Mouse (Mus musculus): ENCODE results near the gene Sema3b. TPM values are rescaled to one million over a fixed set of nuclear protein-coding genes. Genes with fewer than 3 reads are reported as not detected.
A peak's percentile ranks its signal among the peaks of the same experiment; 100 is the strongest.
"Not testable (repeated sequence)": the region's sequence is repeated elsewhere in the genome, so short reads cannot be mapped to it uniquely, and the experiment has no call there.

Gene Sema3b
- polyA plus RNA-seq, 1 experiment from 2014 or later, result 3.4 TPM

GRCm38 (mm10) chr9:107568331-107569261 is 40.4 kb downstream of the Sema3b start:
- Histone ChIP-seq H3K9ac (ENCODE audit: low read length) (peak overlapping the region; percentile 89), H3K27me3 (ENCODE audit: control insufficient read depth, insufficient read depth, low read length) (no peaks in the 10 kb centered on the region), H3K27ac (replicated peaks; ENCODE audit: low read depth, low read length) (peak overlapping the region; percentile 73), H3K4me2 (ENCODE audit: low read depth, severe bottlenecking) (peak overlapping the region; percentile 93), H3K9me3 (ENCODE audit: control insufficient read depth, low read length) (no peaks in the 10 kb centered on the region), H3K36me3 (ENCODE audit: control insufficient read depth, insufficient read depth, low read length) (peaks cover 21% of the 10 kb centered on the region; the same call in 1 of the 2 replicates), H3K4me1 (ENCODE audit: control insufficient read depth, insufficient read depth, low read length) (peaks cover 26% of the 10 kb centered on the region), H3K4me3 (ENCODE audit: low read depth, low read length) (peak overlapping the region; percentile 84)
- peak; percentile 77 for ATAC-seq (ENCODE audit: insufficient number of reproducible peaks, low FRiP score, low TSS enrichment, low read depth)
- peak; percentile 88 for DNase-seq (ENCODE audit: low spot score)
- WGBS, result under 1% methylated on average over 41 of the region's 41 CpGs

- Histone ChIP-seq H3K27ac (replicated peaks; ENCODE audit: low read depth, low read length) (peak within 1 kb of the TSS; percentile 73), H3K4me1 (ENCODE audit: control insufficient read depth, insufficient read depth, low read length) (peaks cover 26% of the 10 kb centered on the region), H3K27me3 (ENCODE audit: control insufficient read depth, insufficient read depth, low read length) (no peaks in the 10 kb centered on the region), H3K4me3 (ENCODE audit: low read depth, low read length) (peak within 1 kb of the TSS; percentile 84), H3K36me3 (ENCODE audit: control insufficient read depth, insufficient read depth, low read length) (peaks cover 18% of the 10 kb centered on the region; the same call in 1 of the 2 replicates), H3K9me3 (ENCODE audit: control insufficient read depth, low read length) (no peaks in the 10 kb centered on the region), H3K4me2 (ENCODE audit: low read depth, severe bottlenecking) (peak within 1 kb of the TSS; percentile 93), H3K9ac (ENCODE audit: low read length) (peak within 1 kb of the TSS; percentile 89)
- ATAC-seq (ENCODE audit: insufficient number of reproducible peaks, low FRiP score, low TSS enrichment, low read depth), result no peak
- DNase-seq (ENCODE audit: low spot score), result peak; percentile 43
- WGBS, result 5% methylated on average over 18 of the region's 18 CpGs
Measured at GRCm38 (mm10) chr9:107567702-107568319, 41.2 kb downstream of the Sema3b start, which contains the start of gene Hyal2. Gene Hyal2, plus strand, starts transcription at chr9:107567945.

GRCm38 (mm10) chr9:107566855-107567254 is 42.2 kb downstream of the Sema3b start:
- no peak overlapping the region for H3K4me2 ChIP-seq (ENCODE audit: low read depth, severe bottlenecking)
- no peak overlapping the region for H3K9ac ChIP-seq (ENCODE audit: low read length)
- peaks cover 10% of the 10 kb centered on the region; the same call in 1 of the 2 replicates for H3K36me3 ChIP-seq (ENCODE audit: control insufficient read depth, insufficient read depth, low read length)
- 76% methylated on average over 3 of the region's 3 CpGs for WGBS
- no peak overlapping the region for H3K27ac ChIP-seq (replicated peaks; ENCODE audit: low read depth, low read length)
- no peaks in the 10 kb centered on the region for H3K9me3 ChIP-seq (ENCODE audit: control insufficient read depth, low read length)
- ATAC-seq (ENCODE audit: insufficient number of reproducible peaks, low FRiP score, low TSS enrichment, low read depth) (no peak), DNase-seq (ENCODE audit: low spot score) (no peak)
- peaks cover 26% of the 10 kb centered on the region for H3K4me1 ChIP-seq (ENCODE audit: control insufficient read depth, insufficient read depth, low read length)
- no peak overlapping the region for H3K4me3 ChIP-seq (ENCODE audit: low read depth, low read length)
- no peaks in the 10 kb centered on the region for H3K27me3 ChIP-seq (ENCODE audit: control insufficient read depth, insufficient read depth, low read length)

- Histone ChIP-seq H3K9ac (ENCODE audit: low read length) (no peak overlapping the region), H3K27ac (replicated peaks; ENCODE audit: low read depth, low read length) (no peak overlapping the region), H3K27me3 (ENCODE audit: control insufficient read depth, insufficient read depth, low read length) (no peaks in the 10 kb centered on the region), H3K36me3 (ENCODE audit: control insufficient read depth, insufficient read depth, low read length) (peaks cover 11% of the 10 kb centered on the region; the same call in 1 of the 2 replicates), H3K9me3 (ENCODE audit: control insufficient read depth, low read length) (no peaks in the 10 kb centered on the region), H3K4me1 (ENCODE audit: control insufficient read depth, insufficient read depth, low read length) (peaks cover 26% of the 10 kb centered on the region), H3K4me3 (ENCODE audit: low read depth, low read length) (no peak overlapping the region), H3K4me2 (ENCODE audit: low read depth, severe bottlenecking) (no peak overlapping the region)
- no peak for ATAC-seq (ENCODE audit: insufficient number of reproducible peaks, low FRiP score, low TSS enrichment, low read depth)
- WGBS, result 65% methylated on average over 15 of the region's 15 CpGs
- peak; percentile 91 for DNase-seq (ENCODE audit: low spot score)
Measured at GRCm38 (mm10) chr9:107566041-107566709, 42.9 kb downstream of the Sema3b start.

- ATAC-seq (ENCODE audit: insufficient number of reproducible peaks, low FRiP score, low TSS enrichment, low read depth); H3K9me3 ChIP-seq (ENCODE audit: control insufficient read depth, low read length); H3K27me3 ChIP-seq (ENCODE audit: control insufficient read depth, insufficient read depth, low read length); H3K4me3 ChIP-seq (ENCODE audit: low read depth, low read length); DNase-seq (ENCODE audit: low spot score); H3K36me3 ChIP-seq (ENCODE audit: control insufficient read depth, insufficient read depth, low read length); H3K4me2 ChIP-seq (ENCODE audit: low read depth, severe bottlenecking); H3K9ac ChIP-seq (ENCODE audit: low read length); H3K27ac ChIP-seq (replicated peaks; ENCODE audit: low read depth, low read length): not testable (repeated sequence)
- WGBS, result 45% methylated on average over 5 of the region's 5 CpGs
- peaks cover 22% of the 10 kb centered on the region for H3K4me1 ChIP-seq (ENCODE audit: control insufficient read depth, insufficient read depth, low read length)
Measured at GRCm38 (mm10) chr9:107565556-107565955, 43.5 kb downstream of the Sema3b start.

GRCm38 (mm10) chr9:107563029-107563581 is 45.9 kb downstream of the Sema3b start, which contains the start of gene Tusc2:
Gene Tusc2, plus strand, starts transcription at chr9:107563255.
- H3K36me3 ChIP-seq (ENCODE audit: control insufficient read depth, insufficient read depth, low read length), result peaks cover 16% of the 10 kb centered on the region
- H3K4me1 ChIP-seq (ENCODE audit: control insufficient read depth, insufficient read depth, low read length), result peaks cover 14% of the 10 kb centered on the region
- under 1% methylated on average over 46 of the region's 46 CpGs for WGBS
- H3K4me3 ChIP-seq (ENCODE audit: low read depth, low read length), result peak within 1 kb of the TSS; percentile 79
- ATAC-seq (ENCODE audit: insufficient number of reproducible peaks, low FRiP score, low TSS enrichment, low read depth) (peak; percentile 88), DNase-seq (ENCODE audit: low spot score) (peak; percentile 94)
- H3K9me3 ChIP-seq (ENCODE audit: control insufficient read depth, low read length), result no peaks in the 10 kb centered on the region
- H3K27me3 ChIP-seq (ENCODE audit: control insufficient read depth, insufficient read depth, low read length), result no peaks in the 10 kb centered on the region
- peak within 1 kb of the TSS; percentile 80 for H3K4me2 ChIP-seq (ENCODE audit: low read depth, severe bottlenecking)
- no peak within 1 kb of the TSS for H3K27ac ChIP-seq (replicated peaks; ENCODE audit: low read depth, low read length)
- peak within 1 kb of the TSS; percentile 72 for H3K9ac ChIP-seq (ENCODE audit: low read length)

GRCm38 (mm10) chr9:107556346-107556745 is 52.7 kb downstream of the Sema3b start:
- H3K4me3 ChIP-seq (ENCODE audit: low read depth, low read length), result no peak overlapping the region
- ATAC-seq (ENCODE audit: insufficient number of reproducible peaks, low FRiP score, low TSS enrichment, low read depth) (no peak), DNase-seq (ENCODE audit: low spot score) (no peak)
- peaks cover 35% of the 10 kb centered on the region for H3K4me1 ChIP-seq (ENCODE audit: control insufficient read depth, insufficient read depth, low read length)
- H3K4me2 ChIP-seq (ENCODE audit: low read depth, severe bottlenecking), result peak overlapping the region; percentile 83; the same call in 1 of the 2 replicates
- H3K36me3 ChIP-seq (ENCODE audit: control insufficient read depth, insufficient read depth, low read length), result peaks cover 20% of the 10 kb centered on the region
- H3K9ac ChIP-seq (ENCODE audit: low read length), result no peak overlapping the region
- no peaks in the 10 kb centered on the region for H3K9me3 ChIP-seq (ENCODE audit: control insufficient read depth, low read length)
- 84% methylated on average over 3 of the region's 3 CpGs for WGBS
- no peak overlapping the region for H3K27ac ChIP-seq (replicated peaks; ENCODE audit: low read depth, low read length)
- no peaks in the 10 kb centered on the region for H3K27me3 ChIP-seq (ENCODE audit: control insufficient read depth, insufficient read depth, low read length)

All from limb, embryonic 11.5 days (tissue).